Mouse (Mus musculus) C3H10T1/2 (cell line): ENCODE measurements around the gene Olfr832. TPM values are rescaled to one million over a fixed set of nuclear protein-coding genes. Genes with fewer than 3 reads are reported as not detected.

Experiments used
- polyA plus RNA-seq, 2 experiments: library from polyadenylated mRNA; unstranded; fragments of >200 nt; fragmentation: generic; extraction: Trizol; gene quantifications; one replicate each; pipeline ENCODE4 v1.2.1; 2012; ENCODE audit warnings: missing spikeins in 2 of 2

Olfr832 gene
- not detected for polyA plus RNA-seq

GRCm38 (mm10) chr9:18936822-18937221 is at the start of gene Olfr832:
Gene Olfr832 (plus strand): TSS chr9:18937122.

GRCm38 (mm10) chr9:18987690-18988089 is 50.8 kb downstream of the Olfr832 start, which contains the start of gene Olfr834:
Gene Olfr834 (plus strand): TSS chr9:18987990.

Other genes with a start within 250 kb of the Olfr832 start
- gene Olfr24, start 173.1 kb upstream of the Olfr832 start, polyA plus RNA-seq, result not detected
- not detected for gene Olfr828, start 117.6 kb upstream of the Olfr832 start, polyA plus RNA-seq
- not detected for gene Olfr829, start 82.2 kb upstream of the Olfr832 start, polyA plus RNA-seq
- gene Olfr830, start 62.4 kb upstream of the Olfr832 start, polyA plus RNA-seq, result not detected
- gene Olfr834, start 50.9 kb downstream of the Olfr832 start, polyA plus RNA-seq, result not detected
- not detected for gene Olfr835, start 95.6 kb downstream of the Olfr832 start, polyA plus RNA-seq
- not detected for gene Olfr836, start 183.3 kb downstream of the Olfr832 start, polyA plus RNA-seq
- not detected for gene Olfr837, start 199.2 kb downstream of the Olfr832 start, polyA plus RNA-seq
- under 1 TPM in 1 of 2 experiments, not detected in 1; 0.02 TPM for gene Olfr839-ps1, start 240.2 kb downstream of the Olfr832 start, polyA plus RNA-seq